Mouse (Mus musculus): ENCODE data around the gene Myo3a. TPM values are rescaled to one million over a fixed set of nuclear protein-coding genes. Genes with fewer than 3 reads are reported as not detected.
"Not testable (repeated sequence)": the region's sequence is repeated elsewhere in the genome, so short reads cannot be mapped to it uniquely, and the experiment has no call there.

Myo3a gene
- polyA plus RNA-seq, 1 experiment from 2014 or later, result not detected

GRCm38 (mm10) chr2:22293579-22294446, 66.5 kb downstream of the Myo3a start:
- no peak overlapping the region for H3K4me2 ChIP-seq (ENCODE audit: low read depth, low read length)
- no peak overlapping the region for H3K4me3 ChIP-seq (ENCODE audit: low read depth, low read length)
- H3K9ac ChIP-seq (replicated peaks), result no peak overlapping the region
- H3K9me3 ChIP-seq (ENCODE audit: low read length), result no peaks in the 10 kb centered on the region
- no peaks in the 10 kb centered on the region for H3K27me3 ChIP-seq (ENCODE audit: insufficient read depth, low read length)
- no peaks in the 10 kb centered on the region for H3K36me3 ChIP-seq (replicated peaks; ENCODE audit: insufficient read depth, low read length)
- no peak for ATAC-seq
- H3K27ac ChIP-seq (ENCODE audit: low read depth), result no peak overlapping the region
- no peak for DNase-seq
- H3K4me1 ChIP-seq (ENCODE audit: insufficient read depth), result no peaks in the 10 kb centered on the region
- 57% methylated on average over 11 of the region's 11 CpGs for WGBS (ENCODE audit: insufficient replicate concordance)
- TF ChIP-seq EP300 (IDR thresholded peaks at IDR 0.05; ENCODE audit: low read depth) (no peak), CTCF (IDR thresholded peaks at IDR 0.05; ENCODE audit: low read depth) (no peak)

GRCm38 (mm10) chr2:22294447-22294738, 67.1 kb downstream of the Myo3a start:
- H3K27me3 ChIP-seq (ENCODE audit: insufficient read depth, low read length), result no peaks in the 10 kb centered on the region
- no peaks in the 10 kb centered on the region for H3K36me3 ChIP-seq (replicated peaks; ENCODE audit: insufficient read depth, low read length)
- H3K4me3 ChIP-seq (ENCODE audit: low read depth, low read length), result no peak overlapping the region
- no peaks in the 10 kb centered on the region for H3K9me3 ChIP-seq (ENCODE audit: low read length)
- ATAC-seq, result no peak
- no peak overlapping the region for H3K27ac ChIP-seq (ENCODE audit: low read depth)
- no peak for TF ChIP-seq EP300 (IDR thresholded peaks at IDR 0.05; ENCODE audit: low read depth)
- TF ChIP-seq CTCF (IDR thresholded peaks at IDR 0.05; ENCODE audit: low read depth), result no peak
- no peak overlapping the region for H3K4me2 ChIP-seq (ENCODE audit: low read depth, low read length)
- no peaks in the 10 kb centered on the region for H3K4me1 ChIP-seq (ENCODE audit: insufficient read depth)
- DNase-seq, result no peak
- no peak overlapping the region for H3K9ac ChIP-seq (replicated peaks)
- WGBS (ENCODE audit: insufficient replicate concordance), result 47% methylated on average over 2 of the region's 2 CpGs

- no peak for TF ChIP-seq CTCF (IDR thresholded peaks at IDR 0.05; ENCODE audit: low read depth)
- TF ChIP-seq EP300 (IDR thresholded peaks at IDR 0.05; ENCODE audit: low read depth), result no peak
- Histone ChIP-seq H3K4me1 (ENCODE audit: insufficient read depth) (no peaks in the 10 kb centered on the region), H3K9me3 (ENCODE audit: low read length) (no peaks in the 10 kb centered on the region), H3K36me3 (replicated peaks; ENCODE audit: insufficient read depth, low read length) (no peaks in the 10 kb centered on the region), H3K27ac (ENCODE audit: low read depth) (no peak overlapping the region), H3K27me3 (ENCODE audit: insufficient read depth, low read length) (no peaks in the 10 kb centered on the region), H3K9ac (replicated peaks) (no peak overlapping the region), H3K4me2 (ENCODE audit: low read depth, low read length) (no peak overlapping the region), H3K4me3 (ENCODE audit: low read depth, low read length) (no peak overlapping the region)
- ATAC-seq (no peak), DNase-seq (no peak)
- WGBS (ENCODE audit: insufficient replicate concordance), result 40% methylated on average over 1 of the region's 1 CpGs
These were observed 70.6 kb downstream of the Myo3a start for GRCm38 (mm10) chr2:22297913-22298312.

GRCm38 (mm10) chr2:22338269-22338857, 111.1 kb downstream of the Myo3a start:
- Histone ChIP-seq H3K9ac (replicated peaks) (0 out of 2 replicates have a peak overlapping the region, but pooled peaks have one; percentile 26), H3K4me3 (ENCODE audit: low read depth, low read length) (no peak overlapping the region), H3K27ac (ENCODE audit: low read depth) (no peak overlapping the region), H3K36me3 (replicated peaks; ENCODE audit: insufficient read depth, low read length) (no peaks in the 10 kb centered on the region), H3K4me2 (ENCODE audit: low read depth, low read length) (peak overlapping the region; percentile 42; the same call in 1 of the 2 replicates), H3K4me1 (ENCODE audit: insufficient read depth) (no peaks in the 10 kb centered on the region), H3K27me3 (ENCODE audit: insufficient read depth, low read length) (no peaks in the 10 kb centered on the region), H3K9me3 (ENCODE audit: low read length) (no peaks in the 10 kb centered on the region)
- TF ChIP-seq CTCF (IDR thresholded peaks at IDR 0.05; ENCODE audit: low read depth) (no peak), EP300 (IDR thresholded peaks at IDR 0.05; ENCODE audit: low read depth) (no peak)
- no peak for ATAC-seq
- WGBS (ENCODE audit: insufficient replicate concordance), result 13% methylated on average over 28 of the region's 32 CpGs
- peak; percentile 15 for DNase-seq

- 91% methylated on average over 11 of the region's 11 CpGs for WGBS (ENCODE audit: insufficient replicate concordance)
- not testable (repeated sequence) for H3K9me3 ChIP-seq (ENCODE audit: low read length); H3K36me3 ChIP-seq (replicated peaks; ENCODE audit: insufficient read depth, low read length); ATAC-seq; DNase-seq; H3K4me2 ChIP-seq (ENCODE audit: low read depth, low read length); H3K9ac ChIP-seq (replicated peaks); H3K27ac ChIP-seq (ENCODE audit: low read depth); H3K4me3 ChIP-seq (ENCODE audit: low read depth, low read length); H3K4me1 ChIP-seq (ENCODE audit: insufficient read depth); H3K27me3 ChIP-seq (ENCODE audit: insufficient read depth, low read length)
These were observed 183.2 kb downstream of the Myo3a start for GRCm38 (mm10) chr2:22410511-22410910.

- no peak overlapping the region for H3K4me2 ChIP-seq (ENCODE audit: low read depth, low read length)
- TF ChIP-seq EP300 (IDR thresholded peaks at IDR 0.05; ENCODE audit: low read depth), result no peak
- no peak for TF ChIP-seq CTCF (IDR thresholded peaks at IDR 0.05; ENCODE audit: low read depth)
- no peak overlapping the region for H3K27ac ChIP-seq (ENCODE audit: low read depth)
- no peaks in the 10 kb centered on the region for H3K9me3 ChIP-seq (ENCODE audit: low read length)
- H3K36me3 ChIP-seq (replicated peaks; ENCODE audit: insufficient read depth, low read length), result no peaks in the 10 kb centered on the region
- ATAC-seq, result no peak
- H3K4me1 ChIP-seq (ENCODE audit: insufficient read depth), result no peaks in the 10 kb centered on the region
- H3K4me3 ChIP-seq (ENCODE audit: low read depth, low read length), result no peak overlapping the region
- no peaks in the 10 kb centered on the region for H3K27me3 ChIP-seq (ENCODE audit: insufficient read depth, low read length)
- no peak for DNase-seq
- no peak overlapping the region for H3K9ac ChIP-seq (replicated peaks)
- 68% methylated on average over 6 of the region's 6 CpGs for WGBS (ENCODE audit: insufficient replicate concordance)
These were observed 321.1 kb downstream of the Myo3a start for GRCm38 (mm10) chr2:22548421-22548820.

- 67% methylated on average over 13 of the region's 14 CpGs for WGBS (ENCODE audit: insufficient replicate concordance)
These were observed 360.3 kb downstream of the Myo3a start for GRCm38 (mm10) chr2:22587469-22588169.

GRCm38 (mm10) chr2:22588170-22588541, 360.9 kb downstream of the Myo3a start:
- H3K27me3 ChIP-seq (ENCODE audit: insufficient read depth, low read length); H3K9me3 ChIP-seq (ENCODE audit: low read length); H3K4me2 ChIP-seq (ENCODE audit: low read depth, low read length); H3K27ac ChIP-seq (ENCODE audit: low read depth); H3K4me1 ChIP-seq (ENCODE audit: insufficient read depth); H3K36me3 ChIP-seq (replicated peaks; ENCODE audit: insufficient read depth, low read length); H3K4me3 ChIP-seq (ENCODE audit: low read depth, low read length); H3K9ac ChIP-seq (replicated peaks); DNase-seq: not testable (repeated sequence)
- peak; percentile 31 for ATAC-seq
- WGBS (ENCODE audit: insufficient replicate concordance), result 73% methylated on average over 5 of the region's 5 CpGs

More at GRCm38 (mm10) chr2:22587469-22588169, 360.3 kb downstream of the Myo3a start:
- H3K36me3 ChIP-seq (replicated peaks; ENCODE audit: insufficient read depth, low read length); H3K4me2 ChIP-seq (ENCODE audit: low read depth, low read length); H3K9me3 ChIP-seq (ENCODE audit: low read length); H3K27ac ChIP-seq (ENCODE audit: low read depth); H3K9ac ChIP-seq (replicated peaks); H3K27me3 ChIP-seq (ENCODE audit: insufficient read depth, low read length); H3K4me1 ChIP-seq (ENCODE audit: insufficient read depth); DNase-seq; H3K4me3 ChIP-seq (ENCODE audit: low read depth, low read length): not testable (repeated sequence)
- ATAC-seq, result peak; percentile 69
